Mouse (Mus musculus) heart, adult 2 months (tissue): ENCODE results near the gene Rem1. TPM values are rescaled to one million over a fixed set of nuclear protein-coding genes. Genes with fewer than 3 reads are reported as not detected.
A peak's percentile ranks its signal among the peaks of the same experiment; 100 is the strongest.

Experiments used
- DNase-seq, 2 experiments: peaks; one replicate each; pipeline ENCODE4 v3.0.0; 2021
- H3K27ac ChIP-seq: fragments of 200-600 bp; 2 replicates; pipeline ENCODE4 v1.8.1; 2022
- H3K27me3 ChIP-seq: fragments of 200-500 bp; 2 replicates; pipeline ENCODE4 v1.6.1; 2012; ENCODE audit warnings: mild to moderate bottlenecking, low read length, inconsistent platforms, mixed read lengths; ENCODE audit not compliant: control insufficient read depth, insufficient read depth
- H3K36me3 ChIP-seq: fragments of 200-500 bp; 2 replicates; pipeline ENCODE4 v1.6.1; 2012; ENCODE audit warnings: low read length, inconsistent platforms; ENCODE audit not compliant: control insufficient read depth, insufficient read depth
- H3K4me1 ChIP-seq: fragments of 200-500 bp; 2 replicates; pipeline ENCODE4 v1.6.1; 2011; ENCODE audit warnings: low read length; ENCODE audit not compliant: control insufficient read depth, insufficient read depth
- H3K4me3 ChIP-seq: fragments of 200-600 bp; 2 replicates; pipeline ENCODE4 v1.8.1; 2022
- H3K79me2 ChIP-seq: fragments of 200-500 bp; replicated peaks from 2 replicates; pipeline ENCODE4 v1.6.1; 2012; ENCODE audit warnings: mild to moderate bottlenecking, inconsistent platforms, low read length, moderate library complexity, mixed read lengths; ENCODE audit not compliant: control insufficient read depth, insufficient read depth
- H3K9ac ChIP-seq: fragments of 200-500 bp; 2 replicates; pipeline ENCODE4 v1.6.1; 2012; ENCODE audit warnings: low read depth, mild to moderate bottlenecking, control low read depth, inconsistent platforms, low read length, mixed read lengths
- CTCF ChIP-seq: fragments of 200-600 bp; IDR thresholded peaks from 2 replicates; pipeline ENCODE4 v1.8.1; 2022; ENCODE audit warnings: antibody characterized with exemption, mild to moderate bottlenecking, moderate library complexity
- EP300 ChIP-seq: fragments of 200-500 bp; IDR thresholded peaks from 2 replicates; pipeline ENCODE4 v1.6.1; 2011; ENCODE audit warnings: low read depth, low read length, control low read depth; ENCODE audit not compliant: insufficient read depth
- POLR2A ChIP-seq: fragments of 200-500 bp; IDR thresholded peaks from 2 replicates; pipeline ENCODE4 v1.6.1; 2011; ENCODE audit warnings: mild to moderate bottlenecking, low read depth, low read length, control low read depth; ENCODE audit not compliant: insufficient read depth
- WGBS: fragments of 180-500 bp; shearing (Covaris S2); methylation state at CpG from one replicate; pipeline ENCODE4 v1.1.7; 2018; 5-methylcytosine and 5-hydroxymethylcytosine counted together
- intact Hi-C: fragments of 180-260 bp; cut with DNase I; formaldehyde crosslinking; loops from one replicate; pipeline ENCODE4 v1.15.1; 2025
- polyA plus RNA-seq: library from polyadenylated mRNA; depleted of rRNA; stranded (reverse); fragments of >200 nt; gene quantifications from 2 replicates; pipeline ENCODE4 v1.2.3, GENCODE M21; 2012
- total RNA-seq, 2 experiments: library from RNA; stranded (reverse); gene quantifications; 2 replicates each; pipeline ENCODE4 v1.2.3; 2021

Rem1 gene
- total and polyA plus RNA-seq, 3 experiments: 5.8 to 7.1 (median 7.1) TPM

GRCm38 (mm10) chr2:152638865-152639264, 12.1 kb downstream of the Rem1 start:
- Histone ChIP-seq H3K79me2 (no peaks in the 10 kb centered on the region), H3K4me3 (no peak overlapping the region), H3K4me1 (peaks cover 3% of the 10 kb centered on the region; the same call in 1 of the 2 replicates), H3K9ac (no peak overlapping the region), H3K27ac (peak overlapping the region; percentile 66), H3K36me3 (no peaks in the 10 kb centered on the region), H3K27me3 (no peaks in the 10 kb centered on the region)
- no peak for TF ChIP-seq CTCF
- TF ChIP-seq POLR2A: no peak
- TF ChIP-seq EP300: no peak
- DNase-seq: no peak
- 51% methylated on average over 6 of the region's 6 CpGs for WGBS
- intact Hi-C loops: no loop called here

DNA sequence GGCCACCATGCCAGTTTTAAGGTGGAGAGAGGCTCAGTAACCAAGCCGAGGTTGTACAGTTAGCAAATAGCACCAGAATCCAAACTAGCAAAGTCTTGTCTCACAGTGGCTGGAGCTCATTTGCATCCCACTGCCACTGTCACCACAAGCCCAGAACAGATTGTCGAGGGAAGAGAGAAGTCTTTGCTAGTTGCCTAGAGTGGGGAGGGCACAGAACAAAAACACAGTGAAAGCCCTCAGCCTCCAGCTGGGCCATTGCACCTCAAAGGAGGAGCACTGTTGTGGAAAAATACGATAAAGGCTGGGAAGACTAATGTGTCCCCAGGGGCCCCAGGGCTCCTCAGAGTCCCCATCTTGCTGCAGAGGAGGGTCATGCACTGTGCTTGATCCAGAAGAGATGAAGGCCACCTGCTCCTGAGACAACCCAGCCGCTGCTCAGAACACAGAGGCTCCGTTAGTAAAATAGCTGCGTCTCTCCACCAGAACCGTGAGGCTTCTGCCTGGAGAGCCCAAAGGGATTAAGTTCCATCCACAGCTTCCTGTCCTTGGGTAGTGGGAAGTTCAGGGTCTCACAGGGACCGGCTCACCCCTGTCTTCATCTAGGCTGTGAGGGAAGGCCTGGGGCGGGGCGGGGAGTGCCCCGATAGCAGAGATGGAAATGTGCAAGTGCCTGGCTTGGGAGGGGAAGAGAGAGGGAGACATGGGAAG, 12.8 kb downstream of the Rem1 start:
- intact Hi-C loops: no loop called here
- H3K27ac ChIP-seq: peak overlapping the region; percentile 66
- no peaks in the 10 kb centered on the region for H3K27me3 ChIP-seq
- DNase-seq: peak; percentile 61 to 76
- H3K4me3 ChIP-seq: no peak overlapping the region
- no peak overlapping the region for H3K9ac ChIP-seq
- H3K4me1 ChIP-seq: peaks cover 3% of the 10 kb centered on the region; the same call in 1 of the 2 replicates
- TF ChIP-seq CTCF (peak; percentile 7; the same call in 1 of the 2 replicates), POLR2A (no peak; the same call in 1 of the 2 replicates), EP300 (peak; percentile 52; the same call in 1 of the 2 replicates)
- H3K36me3 ChIP-seq: no peaks in the 10 kb centered on the region
- H3K79me2 ChIP-seq: no peaks in the 10 kb centered on the region
- 24% methylated on average over 11 of the region's 11 CpGs for whole genome bisulfite sequencing

GRCm38 (mm10) chr2:152652901-152653620, 26.3 kb downstream of the Rem1 start:
- no peak overlapping the region for H3K4me3 ChIP-seq
- peaks cover 8% of the 10 kb centered on the region; the same call in 1 of the 2 replicates for H3K4me1 ChIP-seq
- peak; percentile 55 to 71 for DNase-seq
- intact Hi-C loops: no loop called here
- TF ChIP-seq POLR2A (no peak), EP300 (no peak), CTCF (no peak)
- no peaks in the 10 kb centered on the region for H3K27me3 ChIP-seq
- WGBS: 30% methylated on average over 10 of the region's 10 CpGs
- no peaks in the 10 kb centered on the region for H3K36me3 ChIP-seq
- peak overlapping the region; percentile 48 for H3K27ac ChIP-seq
- H3K9ac ChIP-seq: no peak overlapping the region
- H3K79me2 ChIP-seq: no peaks in the 10 kb centered on the region

GRCm38 (mm10) chr2:152653874-152654715, 27.3 kb downstream of the Rem1 start:
- H3K27ac ChIP-seq: peak overlapping the region; percentile 51; the same call in 1 of the 2 replicates
- TF ChIP-seq EP300: no peak
- TF ChIP-seq CTCF: no peak
- no peak for TF ChIP-seq POLR2A
- WGBS: 33% methylated on average over 14 of the region's 14 CpGs
- intact Hi-C loops: no loop called here
- peaks cover 8% of the 10 kb centered on the region; the same call in 1 of the 2 replicates for H3K4me1 ChIP-seq
- no peaks in the 10 kb centered on the region for H3K79me2 ChIP-seq
- no peaks in the 10 kb centered on the region for H3K27me3 ChIP-seq
- DNase-seq: peak; percentile 51 to 69
- no peak overlapping the region for H3K9ac ChIP-seq
- no peaks in the 10 kb centered on the region for H3K36me3 ChIP-seq
- H3K4me3 ChIP-seq: no peak overlapping the region

GRCm38 (mm10) chr2:152657398-152657797, 30.6 kb downstream of the Rem1 start:
- Histone ChIP-seq H3K4me1 (peaks cover 8% of the 10 kb centered on the region; the same call in 1 of the 2 replicates), H3K4me3 (no peak overlapping the region), H3K36me3 (no peaks in the 10 kb centered on the region), H3K9ac (no peak overlapping the region), H3K79me2 (no peaks in the 10 kb centered on the region), H3K27me3 (no peaks in the 10 kb centered on the region), H3K27ac (no peak overlapping the region)
- peak; percentile 75 for TF ChIP-seq CTCF
- no peak for TF ChIP-seq POLR2A
- TF ChIP-seq EP300: no peak
- intact Hi-C loops: loop anchor here (1.0 kb wide), 1 partner anchor 42 kb away; no protein-coding TSS in a partner anchor
- peak in 1 of 2 experiments; percentile 47 for DNase-seq
- 50% methylated on average over 10 of the region's 10 CpGs for WGBS
